ENCODE assay signal across 9 mouse cellular contexts in the genomic region with DNA sequence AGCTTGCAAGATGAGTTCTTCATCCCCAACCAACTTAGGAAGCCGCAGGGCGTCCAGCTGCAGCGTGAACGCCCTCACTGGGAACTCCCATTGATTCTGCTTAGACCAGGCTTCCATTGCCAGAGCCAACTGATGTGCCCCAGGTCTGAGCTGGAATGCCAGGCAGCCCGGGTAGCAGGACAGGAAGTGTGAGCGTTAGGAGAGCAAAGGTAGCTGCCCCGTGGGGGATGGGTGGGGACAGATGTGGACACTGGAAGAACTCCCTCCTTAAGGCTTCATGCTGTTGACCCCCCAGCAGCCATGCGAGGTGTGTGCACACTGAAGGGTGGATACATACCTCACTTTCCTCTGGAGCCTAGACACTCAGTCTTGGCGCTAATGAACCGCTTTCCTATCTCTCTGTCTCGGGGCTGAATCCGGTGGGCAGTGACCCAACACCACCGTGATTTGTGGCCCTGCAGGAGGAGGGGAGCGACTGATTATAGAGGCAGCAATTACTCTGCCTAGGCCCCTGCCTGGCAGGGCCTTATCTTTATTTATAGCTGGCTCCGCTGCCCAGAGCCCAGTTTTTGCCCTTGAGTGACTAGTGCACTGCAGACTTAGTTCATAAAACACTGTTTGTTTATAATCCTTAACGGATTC.
DNase-seq lines count a peak whose midpoint lies in the region; ATAC-seq and TF ChIP-seq lines count a peak whose summit lies in the region.
"Had no signal": no experiment of that assay in that cellular context is flagged by ENCODE, and none has a peak within 500 bp of the region (broad histone marks: within the 10 kb centered on the region; RNA-seq: fewer than 3 reads in every experiment).

No protein-coding gene starts in this region.

- no peaks in the 10 kb centered on the region for H3K36me3 ChIP-seq in intestine, embryonic 15.5 days
- no peaks in the 10 kb centered on the region for H3K36me3 ChIP-seq in intestine, postnatal 0 days (ENCODE audit: control insufficient read depth, insufficient read depth)
- H3K36me3 ChIP-seq in limb, embryonic 10.5 days = peaks cover 6% of the 10 kb centered on the region; the same call in 1 of the 2 replicates

- WGBS in intestine, embryonic 15.5 days = 38% methylated on average over 16 of the region's 16 CpGs
- 39% methylated on average over 16 of the region's 16 CpGs for WGBS in intestine, postnatal 0 days
- WGBS in limb, embryonic 10.5 days = 39% methylated on average over 16 of the region's 16 CpGs

- intact Hi-C loops in heart, postnatal 36 days (cut with DNase I) = no loop called here

- H3K9me3 ChIP-seq in intestine, embryonic 15.5 days = no peaks in the 10 kb centered on the region
- no peaks in the 10 kb centered on the region for H3K9me3 ChIP-seq in intestine, postnatal 0 days (ENCODE audit: control insufficient read depth)
- H3K9me3 ChIP-seq in limb, embryonic 10.5 days (replicated peaks) = no peaks in the 10 kb centered on the region

- no peak for TF ChIP-seq CTCF in intestine, postnatal 0 days (IDR thresholded peaks at IDR 0.05; ENCODE audit: low read depth)

- DNase-seq in adrenal gland, postnatal 36 days = peak; percentile 75 to 76
- DNase-seq in heart, postnatal 36 days = peak; percentile 25 to 28
- no peak for DNase-seq in limb, embryonic 10.5 days (ENCODE audit: low spot score)
- DNase-seq in cerebellum, adult 9-11 months = no peak
- DNase-seq in frontal cortex, postnatal 10 days (ENCODE audit: low spot score in 2 of 2) = no peak
- DNase-seq in spleen, adult 12 weeks (ENCODE audit: low spot score) = no peak
- DNase-seq: liver had no signal

- no peak overlapping the region for H3K4me3 ChIP-seq in intestine, embryonic 15.5 days (replicated peaks)
- no peak overlapping the region for H3K4me3 ChIP-seq in intestine, postnatal 0 days (ENCODE audit: low read depth, low read length)
- H3K4me3 ChIP-seq in limb, embryonic 10.5 days = no peak overlapping the region

- H3K9ac ChIP-seq in intestine, embryonic 15.5 days = no peak overlapping the region
- no peak overlapping the region for H3K9ac ChIP-seq in intestine, postnatal 0 days (ENCODE audit: low read depth, low read length)

- peak; percentile 61; the same call in 1 of the 2 replicates for ATAC-seq in intestine, embryonic 15.5 days
- no peak for ATAC-seq in intestine, postnatal 0 days

- H3K27ac ChIP-seq in intestine, embryonic 15.5 days = no peak overlapping the region
- H3K27ac ChIP-seq in intestine, postnatal 0 days (ENCODE audit: low read depth, low read length) = no peak overlapping the region
- H3K27ac ChIP-seq in limb, embryonic 10.5 days = peak overlapping the region; percentile 66

- peaks cover 20% of the 10 kb centered on the region for H3K4me1 ChIP-seq in intestine, embryonic 15.5 days (replicated peaks)
- H3K4me1 ChIP-seq in intestine, postnatal 0 days (replicated peaks; ENCODE audit: control insufficient read depth, insufficient read depth, low read length) = no peaks in the 10 kb centered on the region
- H3K4me1 ChIP-seq in limb, embryonic 10.5 days = peaks cover 89% of the 10 kb centered on the region

- no peak overlapping the region for H3K4me2 ChIP-seq in intestine, embryonic 15.5 days (replicated peaks)
- no peak overlapping the region for H3K4me2 ChIP-seq in intestine, postnatal 0 days (replicated peaks; ENCODE audit: low read depth)

- H3K27me3 ChIP-seq in intestine, embryonic 15.5 days (replicated peaks) = no peaks in the 10 kb centered on the region
- H3K27me3 ChIP-seq in intestine, postnatal 0 days (replicated peaks; ENCODE audit: control insufficient read depth, insufficient read depth, low read length) = no peaks in the 10 kb centered on the region
- H3K27me3 ChIP-seq in limb, embryonic 10.5 days (ENCODE audit: low read depth, poor library complexity, severe bottlenecking) = no peaks in the 10 kb centered on the region

Comparison
In these comparisons a context has a peak if more than half of its experiments do, and no peak if none do; other contexts are left out.
1. DNase-seq: peak in adrenal gland, postnatal 36 days (2 of 2) and heart, postnatal 36 days (2 of 2); none in limb, embryonic 10.5 days (single experiment), cerebellum, adult 9-11 months (single experiment), frontal cortex, postnatal 10 days (0 of 2) and spleen, adult 12 weeks (single experiment).